ENCODE assay signal across 7 mouse cellular contexts in the genomic region with DNA sequence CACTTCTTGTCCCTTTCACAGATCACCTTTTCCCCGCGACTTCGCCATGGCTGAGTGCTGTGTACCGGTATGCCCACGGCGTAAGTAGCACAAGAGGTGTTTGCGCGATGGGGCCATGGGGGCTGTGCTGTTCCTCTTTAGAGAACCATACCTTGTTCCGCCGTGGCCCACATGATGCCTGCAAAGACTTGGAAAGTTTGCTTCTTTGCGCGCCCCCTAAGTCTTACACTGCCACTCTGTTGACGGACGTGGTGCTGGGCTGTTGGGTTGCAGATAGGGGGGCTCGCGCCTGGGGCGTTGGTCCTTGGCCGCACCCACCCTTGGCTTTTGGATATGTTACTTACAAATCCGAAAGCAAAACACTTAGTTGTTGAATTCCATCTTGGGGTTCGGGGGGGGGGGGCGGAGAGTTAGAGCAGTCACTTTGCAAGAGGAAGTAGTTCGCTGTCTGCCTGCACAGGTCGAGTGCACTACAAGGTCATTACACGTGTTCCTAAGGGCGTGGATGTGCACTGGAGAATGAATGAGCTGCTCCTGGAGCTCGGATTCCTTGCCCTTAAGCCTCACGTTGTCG. TPM values are rescaled to one million over a fixed set of nuclear protein-coding genes. Genes with fewer than 3 reads are reported as not detected.
A peak's percentile ranks its signal among the peaks of the same experiment; 100 is the strongest.
DNase-seq lines count a peak whose midpoint lies in the region; ATAC-seq and TF ChIP-seq lines count a peak whose summit lies in the region.

No protein-coding gene starts in this region.

- no peaks in the 10 kb centered on the region for H3K9me3 ChIP-seq in forebrain, embryonic 11.5 days (ENCODE audit: control insufficient read depth, low read length)
- no peaks in the 10 kb centered on the region for H3K9me3 ChIP-seq in midbrain, postnatal 0 days (ENCODE audit: low read length)

- H3K36me3 ChIP-seq in forebrain, embryonic 11.5 days (ENCODE audit: control insufficient read depth, insufficient read depth, low read length) = peaks cover 6% of the 10 kb centered on the region; the same call in 1 of the 2 replicates
- H3K36me3 ChIP-seq in midbrain, postnatal 0 days (ENCODE audit: insufficient read depth, low read length) = peaks cover 9% of the 10 kb centered on the region; the same call in 1 of the 2 replicates

- under 1% methylated on average over 27 of the region's 28 CpGs for WGBS in forebrain, embryonic 11.5 days
- WGBS in midbrain, postnatal 0 days = under 1% methylated on average over 28 of the region's 28 CpGs

- peak overlapping the region; percentile 94 for H3K4me3 ChIP-seq in forebrain, embryonic 11.5 days (ENCODE audit: low read depth, low read length)
- peak overlapping the region; percentile 82 for H3K4me3 ChIP-seq in midbrain, postnatal 0 days (ENCODE audit: low read depth, low read length)

- no peak; the same call in none of the 2 replicates for ATAC-seq in forebrain, embryonic 11.5 days (replicated peaks; ENCODE audit: low FRiP score)
- peak; percentile 3; the same call in 1 of the 2 replicates for ATAC-seq in midbrain, postnatal 0 days (ENCODE audit: low FRiP score)
- no peak for ATAC-seq in megakaryocyte-erythroid progenitor cell, adult 5-6 weeks (replicated peaks; ENCODE audit: low FRiP score, low TSS enrichment, poor library complexity, severe bottlenecking)

- H3K4me2 ChIP-seq in forebrain, embryonic 11.5 days (ENCODE audit: low read depth, low read length, severe bottlenecking) = peak overlapping the region; percentile 63
- peak overlapping the region; percentile 83 for H3K4me2 ChIP-seq in midbrain, postnatal 0 days (ENCODE audit: low read depth, low read length, poor library complexity, severe bottlenecking)

- TF ChIP-seq CTCF in midbrain, postnatal 0 days (IDR thresholded peaks at IDR 0.05) = no peak

- peak; percentile 36 for DNase-seq in thymus, postnatal 0 days (ENCODE audit: low spot score)
- no peak for DNase-seq in thymus, adult 18-20 months
- peak; percentile 61 for DNase-seq in forebrain, embryonic 11.5 days (ENCODE audit: low spot score)
- DNase-seq in kidney, postnatal 36 days = peak; percentile 42 to 53
- no peak for DNase-seq in midbrain, postnatal 0 days (ENCODE audit: low spot score)
- no peak for DNase-seq in gastrocnemius, postnatal 10 days

- H3K27me3 ChIP-seq in forebrain, embryonic 11.5 days (ENCODE audit: control insufficient read depth, insufficient read depth, low read length) = no peaks in the 10 kb centered on the region
- no peaks in the 10 kb centered on the region for H3K27me3 ChIP-seq in midbrain, postnatal 0 days (ENCODE audit: insufficient read depth, low read length)

- peak overlapping the region; percentile 91 for H3K9ac ChIP-seq in forebrain, embryonic 11.5 days (ENCODE audit: low read length)
- H3K9ac ChIP-seq in midbrain, postnatal 0 days (replicated peaks; ENCODE audit: low read length, poor library complexity, severe bottlenecking) = peak overlapping the region; percentile 84

- H3K4me1 ChIP-seq in forebrain, embryonic 11.5 days (replicated peaks; ENCODE audit: control insufficient read depth, insufficient read depth, low read length) = no peaks in the 10 kb centered on the region; the same call in 1 of the 2 replicates
- H3K4me1 ChIP-seq in midbrain, postnatal 0 days (ENCODE audit: insufficient read depth, low read length) = peaks cover 11% of the 10 kb centered on the region

- peak overlapping the region; percentile 74 for H3K27ac ChIP-seq in forebrain, embryonic 11.5 days (ENCODE audit: low read depth, low read length)
- peak overlapping the region; percentile 95 for H3K27ac ChIP-seq in midbrain, postnatal 0 days (ENCODE audit: low read depth, low read length)

RNA-seq across cellular contexts. Expression of a gene that starts 6.9 kb away (rescaled TPM):
- 266 and 279 TPM in 2 replicates for polyA plus RNA-seq in thymus, postnatal 0 days (2015; fragmentation: Nextera tagmentation; extraction: Ambion mirVana)
- polyA plus RNA-seq in forebrain, embryonic 11.5 days (2014; fragmentation: Nextera tagmentation; extraction: Ambion mirVana) = 254 and 262 TPM in 2 replicates
- total RNA-seq in midbrain, postnatal 0 days (2014; rRNA removed) = 219 and 224 TPM in 2 replicates
- 300 and 308 TPM in 2 replicates for polyA plus RNA-seq in midbrain, postnatal 0 days (2015; fragmentation: Nextera tagmentation; extraction: Ambion mirVana)
- 321 and 323 TPM in 2 replicates for total RNA-seq in megakaryocyte-erythroid progenitor cell, adult 5-6 weeks (2014; fragmentation: Nextera tagmentation)
- total RNA-seq in megakaryocyte-erythroid progenitor cell, adult 5-6 weeks (2017) = 421 and 441 TPM in 2 replicates
- 100 to 1,000 TPM; 308 to 335 TPM for total RNA-seq in gastrocnemius, postnatal 10 days (2021)

RNA-seq across cellular contexts. Expression of a gene that starts 16.9 kb away (rescaled TPM):
- polyA plus RNA-seq in thymus, postnatal 0 days (2015; fragmentation: Nextera tagmentation; extraction: Ambion mirVana) = 26.3 and 29.1 TPM in 2 replicates
- polyA plus RNA-seq in forebrain, embryonic 11.5 days (2014; fragmentation: Nextera tagmentation; extraction: Ambion mirVana) = 11.9 and 13.7 TPM in 2 replicates
- 34.2 and 38.5 TPM in 2 replicates for total RNA-seq in midbrain, postnatal 0 days (2014; rRNA removed)
- 58.4 and 65.3 TPM in 2 replicates for polyA plus RNA-seq in midbrain, postnatal 0 days (2015; fragmentation: Nextera tagmentation; extraction: Ambion mirVana)
- 67.6 and 76.2 TPM in 2 replicates for total RNA-seq in megakaryocyte-erythroid progenitor cell, adult 5-6 weeks (2014; fragmentation: Nextera tagmentation)
- total RNA-seq in megakaryocyte-erythroid progenitor cell, adult 5-6 weeks (2017) = 17.7 and 24.2 TPM in 2 replicates
- total RNA-seq in gastrocnemius, postnatal 10 days (2021) = 10 to 100 TPM; 10.3 to 11.1 TPM

Comparison
In these comparisons a context has a peak if more than half of its experiments do, and no peak if none do; other contexts are left out.
1. DNase-seq: peak in thymus, postnatal 0 days (single experiment), forebrain, embryonic 11.5 days (single experiment) and kidney, postnatal 36 days (2 of 2); none in thymus, adult 18-20 months (0 of 2), midbrain, postnatal 0 days (single experiment) and gastrocnemius, postnatal 10 days (single experiment).